Comparison of ENCODE assay signal across 8 mouse cellular contexts in genomic region chr10:84441434-84441785, GRCm38 (mm10). TPM values are rescaled to one million over a fixed set of nuclear protein-coding genes. Genes with fewer than 3 reads are reported as not detected.
A peak's percentile ranks its signal among the peaks of the same experiment; 100 is the strongest.
DNase-seq lines count a peak whose midpoint lies in the region; ATAC-seq and TF ChIP-seq lines count a peak whose summit lies in the region.

No protein-coding gene starts in this region.

- H3K79me3 ChIP-seq in C2C12 (ENCODE audit: low read depth): peaks cover 14% of the 10 kb centered on the region

- H3K9me3 ChIP-seq in forebrain, embryonic 15.5 days: no peaks in the 10 kb centered on the region
- no peaks in the 10 kb centered on the region for H3K9me3 ChIP-seq in liver, embryonic 13.5 days (replicated peaks)

- H3K4me2 ChIP-seq in forebrain, embryonic 15.5 days (replicated peaks): peak overlapping the region; percentile 87
- H3K4me2 ChIP-seq in liver, embryonic 13.5 days: peak overlapping the region; percentile 71

- no peaks in the 10 kb centered on the region for H3K27me3 ChIP-seq in C2C12 (ENCODE audit: control insufficient read depth, insufficient read depth, insufficient read length)
- H3K27me3 ChIP-seq in forebrain, embryonic 15.5 days: no peaks in the 10 kb centered on the region
- peaks cover 67% of the 10 kb centered on the region for H3K27me3 ChIP-seq in liver, embryonic 13.5 days

- peaks cover 45% of the 10 kb centered on the region for H3K79me2 ChIP-seq in C2C12 (ENCODE audit: control insufficient read depth, insufficient read depth)

- H3ac ChIP-seq in C2C12 (ENCODE audit: control insufficient read depth, insufficient read length, low read depth): peak overlapping the region; percentile 96

- H3K4me1 ChIP-seq in forebrain, embryonic 15.5 days: peaks cover 51% of the 10 kb centered on the region
- peaks cover 15% of the 10 kb centered on the region for H3K4me1 ChIP-seq in liver, embryonic 13.5 days (replicated peaks)

- H3K9ac ChIP-seq in forebrain, embryonic 15.5 days (replicated peaks): peak overlapping the region; percentile 92
- peak overlapping the region; percentile 70 for H3K9ac ChIP-seq in liver, embryonic 13.5 days

- peak; percentile 61 for DNase-seq in cerebellum, adult 9-11 months
- DNase-seq in cerebellum, adult 8-10 months: no peak
- DNase-seq in liver, embryonic 13.5 days: no peak
- DNase-seq in urinary bladder, postnatal 14 days (ENCODE audit: low spot score): no peak
- no peak for DNase-seq in gastrocnemius, postnatal 25 days
- no peak for DNase-seq in urinary bladder, postnatal 25 days (ENCODE audit: low spot score)

- H3K36me3 ChIP-seq in C2C12 (ENCODE audit: control insufficient read depth, insufficient read depth): peaks cover 4% of the 10 kb centered on the region
- no peaks in the 10 kb centered on the region for H3K36me3 ChIP-seq in forebrain, embryonic 15.5 days
- no peaks in the 10 kb centered on the region for H3K36me3 ChIP-seq in liver, embryonic 13.5 days

- WGBS in forebrain, embryonic 15.5 days: under 1% methylated on average over 7 of the region's 7 CpGs
- 8% methylated on average over 7 of the region's 7 CpGs for WGBS in liver, embryonic 13.5 days (ENCODE audit: insufficient replicate concordance)

- H3K27ac ChIP-seq in forebrain, embryonic 15.5 days (replicated peaks): peak overlapping the region; percentile 97
- H3K27ac ChIP-seq in liver, embryonic 13.5 days: peak overlapping the region; percentile 71; the same call in 1 of the 2 replicates

- no peak for TF ChIP-seq CTCF in C2C12 (IDR thresholded peaks at IDR 0.05; ENCODE audit: control insufficient read depth, insufficient read depth, insufficient read length)

- peak; percentile 0; the same call in 1 of the 2 replicates for ATAC-seq in forebrain, embryonic 15.5 days (replicated peaks)
- no peak for ATAC-seq in liver, embryonic 13.5 days (ENCODE audit: low read depth)

- peak overlapping the region; percentile 78 for H3K4me3 ChIP-seq in C2C12 (ENCODE audit: insufficient read depth, poor library complexity, severe bottlenecking)
- H3K4me3 ChIP-seq in forebrain, embryonic 15.5 days: peak overlapping the region; percentile 90
- peak overlapping the region; percentile 62 for H3K4me3 ChIP-seq in liver, embryonic 13.5 days (replicated peaks)

TF ChIP-seq in C2C12, 6 proteins besides CTCF, POLR2A, EP300 and RAD21:
- TF ChIP-seq MYOD1 (IDR thresholded peaks at IDR 0.05; ENCODE audit: control insufficient read depth, insufficient read length, low read depth) (no peak), USF1 (IDR thresholded peaks at IDR 0.05; ENCODE audit: low read depth) (no peak), FOSL1 (IDR thresholded peaks at IDR 0.05; ENCODE audit: insufficient read depth, low read length, poor library complexity, severe bottlenecking) (no peak), MAX (IDR thresholded peaks at IDR 0.05) (no peak)

RNA-seq across cellular contexts. Expression of gene Nuak1, which starts 1.0 kb away (rescaled TPM):
- polyA plus RNA-seq in C2C12 (2012; fragmentation: generic; extraction: Trizol): 15.2 TPM
- polyA plus RNA-seq in forebrain, embryonic 15.5 days (2015; fragmentation: Nextera tagmentation; extraction: Ambion mirVana): 11.6 and 12.6 TPM in 2 replicates
- 0.12 TPM in 2 replicates for polyA plus RNA-seq in liver, embryonic 13.5 days (2015; fragmentation: Nextera tagmentation; extraction: Ambion mirVana)
- 10 to 100 TPM; 12.6 to 19.4 TPM for total RNA-seq in gastrocnemius, postnatal 25 days (2021)

Comparison
In these comparisons a context has a peak if more than half of its experiments do, and no peak if none do; other contexts are left out.
1. RNA of gene Nuak1, which starts 1.0 kb away (polyA plus RNA-seq): 15.2 TPM in C2C12 (single experiment) and 11.6 to 12.6 TPM in forebrain, embryonic 15.5 days; 0.12 TPM in liver, embryonic 13.5 days; every median in the first group is over 10 times any median in the second.
2. Peak in every context shown above with its lines, with median percentiles within 50 percentile points of each other: H3K4me3 ChIP-seq.